Mouse (Mus musculus): ENCODE results near the gene Creld2.

The Creld2 gene

GRCm38 (mm10) chr15:88867368-88868023, 48.0 kb downstream of the Creld2 start:
- DNase-seq (ENCODE audit: low spot score), result no peak

- no peak for DNase-seq (ENCODE audit: low spot score)
These were observed 48.7 kb downstream of the Creld2 start for GRCm38 (mm10) chr15:88868024-88868742.

DNA sequence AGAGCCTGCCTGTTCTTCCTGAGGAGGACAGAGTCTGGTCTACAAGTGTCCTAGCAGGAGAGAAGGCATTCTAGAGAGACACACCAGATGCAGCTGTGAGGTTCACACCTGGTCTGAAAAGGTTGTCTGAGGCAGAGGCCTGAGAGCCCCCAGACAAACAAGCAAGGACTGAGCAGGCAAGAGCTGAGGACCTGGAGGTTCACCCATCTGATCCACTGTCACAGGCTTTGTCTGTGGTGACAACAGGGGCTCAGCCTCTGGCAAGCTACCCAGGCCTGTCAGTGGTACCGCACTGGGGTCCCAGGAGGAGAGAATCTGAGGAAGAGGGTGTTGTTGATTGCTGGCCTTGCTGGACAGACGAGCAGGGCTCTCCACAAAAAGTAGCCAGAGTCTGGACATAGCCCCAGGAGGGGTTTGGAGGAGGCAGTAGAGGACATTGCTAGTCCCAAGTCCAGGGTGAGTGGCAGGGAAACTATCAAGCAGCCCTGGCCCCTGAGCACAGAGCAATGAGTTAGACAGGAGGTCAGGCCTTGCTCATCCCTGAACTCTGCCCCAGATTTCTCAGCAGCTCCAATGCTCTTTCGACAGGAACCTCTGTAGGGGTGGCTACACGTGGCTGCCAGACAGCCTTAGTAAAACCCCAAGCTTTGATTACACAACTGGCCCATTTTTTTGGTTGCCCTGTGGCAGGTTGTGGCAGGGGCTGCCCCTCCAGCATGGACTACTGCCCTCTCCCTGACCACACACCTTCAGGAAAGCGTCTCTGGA, 51.2 kb downstream of the Creld2 start:
- DNase-seq (ENCODE audit: low spot score), result no peak

DNA sequence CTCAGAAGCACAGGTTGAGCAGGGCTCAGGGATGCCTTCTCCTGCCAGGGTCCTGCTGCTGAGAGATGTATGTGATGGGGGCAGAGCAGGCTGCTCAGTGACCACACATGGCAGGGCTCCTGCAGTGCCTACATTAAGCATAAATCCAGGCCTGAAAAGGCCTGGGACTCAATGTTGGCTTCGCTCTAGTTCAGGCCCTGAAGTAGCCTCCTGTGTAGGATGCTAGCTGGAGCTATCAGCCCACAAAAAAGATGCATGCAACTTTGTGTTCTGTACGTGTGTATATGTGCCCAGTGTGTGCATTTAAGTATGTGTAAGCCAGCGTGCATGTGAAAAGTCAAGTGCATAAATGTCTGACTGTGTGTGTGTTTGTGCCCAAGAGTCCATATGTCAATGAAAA, 54.6 kb downstream of the Creld2 start:
- DNase-seq (ENCODE audit: low spot score), result no peak

DNA sequence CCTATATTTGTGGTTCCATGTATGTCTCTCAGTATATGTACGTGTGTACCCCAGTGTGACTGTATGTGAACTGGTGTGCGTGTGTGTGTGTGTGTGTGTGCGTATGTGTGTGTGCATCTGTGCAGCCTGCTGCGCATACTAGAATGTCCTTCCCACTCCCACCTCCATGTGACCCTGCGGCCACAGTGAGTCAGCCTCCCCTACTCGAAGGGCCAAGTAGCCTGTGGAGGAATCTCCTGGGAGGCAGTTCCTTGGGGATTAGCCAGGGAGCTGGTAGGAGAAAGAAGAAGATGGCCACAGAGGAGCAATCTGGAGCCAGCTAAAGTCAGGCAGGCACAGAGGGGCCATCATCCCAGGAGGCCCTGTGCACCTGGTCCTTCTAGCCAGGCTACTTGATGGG, 55.0 kb downstream of the Creld2 start:
- DNase-seq (ENCODE audit: low spot score), result peak; percentile 46

- no peak for DNase-seq (ENCODE audit: low spot score)
These were observed 56.2 kb downstream of the Creld2 start for GRCm38 (mm10) chr15:88875625-88876081.

Measured in MN1 (cell line).